17 mouse cellular contexts compared by ENCODE assay signal in the genomic region with DNA sequence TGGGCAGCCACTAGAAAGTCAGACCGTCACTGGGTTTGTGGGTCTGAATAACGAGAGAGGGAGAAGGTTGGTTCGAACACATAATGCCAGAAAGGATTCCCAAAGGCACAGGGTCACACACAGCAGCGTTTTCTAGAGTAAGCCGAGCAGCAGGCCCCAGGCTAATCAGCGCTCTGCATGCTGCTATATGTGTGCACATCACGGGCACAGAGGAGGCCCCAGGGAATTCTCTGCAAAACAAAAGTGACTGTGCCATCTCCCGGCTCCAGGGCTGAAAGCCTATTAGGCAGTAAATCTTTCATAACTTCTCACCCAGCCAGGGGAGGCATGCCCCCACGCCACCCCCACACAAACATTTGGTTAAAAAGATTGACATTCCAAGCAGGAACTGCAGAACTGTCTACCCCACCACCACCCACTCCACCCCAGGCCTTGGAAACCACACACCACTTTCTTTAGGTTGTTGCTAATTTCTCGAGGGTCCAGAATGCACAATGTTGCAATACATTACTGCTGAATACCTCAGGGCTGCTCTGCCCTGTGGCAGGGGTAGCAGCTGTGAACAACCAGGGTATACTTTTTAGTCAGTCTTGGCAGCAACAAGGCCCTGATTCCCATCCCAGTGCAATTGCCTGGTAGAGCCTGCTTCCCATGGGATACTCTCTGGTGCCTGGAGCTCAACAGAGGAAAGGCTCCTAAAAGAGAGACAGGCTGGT.
DNase-seq lines count a peak whose midpoint lies in the region; ATAC-seq and TF ChIP-seq lines count a peak whose summit lies in the region.
"Had no signal": no experiment of that assay in that cellular context is flagged by ENCODE, and none has a peak within 500 bp of the region (broad histone marks: within the 10 kb centered on the region; RNA-seq: fewer than 3 reads in every experiment).

No protein-coding gene starts in this region.

- TF ChIP-seq POLR2A in brain, embryonic 14.5 days (IDR thresholded peaks at IDR 0.05; ENCODE audit: borderline replicate concordance, extremely low read depth, insufficient read depth, insufficient read length, poor library complexity, severe bottlenecking): no peak

- no peaks in the 10 kb centered on the region for H3K27me3 ChIP-seq in forebrain, embryonic 13.5 days
- H3K27me3 ChIP-seq in forebrain, postnatal 0 days (ENCODE audit: insufficient read depth, low read length): no peaks in the 10 kb centered on the region
- H3K27me3 ChIP-seq in hindbrain, embryonic 12.5 days: 0 out of 2 replicates have a peak, but pooled peaks cover 3% of the 10 kb centered on the region
- H3K27me3 ChIP-seq in midbrain, embryonic 14.5 days (ENCODE audit: control insufficient read depth, insufficient read depth, low read length): no peaks in the 10 kb centered on the region
- H3K27me3 ChIP-seq: heart, embryonic 15.5 days had no signal

- peaks cover 16% of the 10 kb centered on the region for H3K4me1 ChIP-seq in forebrain, embryonic 13.5 days
- no peaks in the 10 kb centered on the region for H3K4me1 ChIP-seq in forebrain, postnatal 0 days (ENCODE audit: insufficient read depth)
- peaks cover 14% of the 10 kb centered on the region for H3K4me1 ChIP-seq in hindbrain, embryonic 12.5 days
- H3K4me1 ChIP-seq in midbrain, embryonic 14.5 days (ENCODE audit: control insufficient read depth, insufficient read depth, low read length): peaks cover 19% of the 10 kb centered on the region
- H3K4me1 ChIP-seq: heart, embryonic 15.5 days had no signal

- no peak for TF ChIP-seq CTCF in forebrain, postnatal 0 days (IDR thresholded peaks at IDR 0.05; ENCODE audit: low read depth)
- no peak for TF ChIP-seq CTCF in brain, embryonic 14.5 days (IDR thresholded peaks at IDR 0.05; ENCODE audit: borderline replicate concordance, extremely low read depth, insufficient read depth, insufficient read length)

- no peaks in the 10 kb centered on the region for H3K9me3 ChIP-seq in forebrain, embryonic 13.5 days (replicated peaks)
- no peaks in the 10 kb centered on the region for H3K9me3 ChIP-seq in forebrain, postnatal 0 days (ENCODE audit: low read length)
- no peaks in the 10 kb centered on the region for H3K9me3 ChIP-seq in hindbrain, embryonic 12.5 days (replicated peaks)
- H3K9me3 ChIP-seq in midbrain, embryonic 14.5 days (ENCODE audit: control insufficient read depth, low read length): no peaks in the 10 kb centered on the region
- H3K9me3 ChIP-seq: heart, embryonic 15.5 days had no signal

- no peaks in the 10 kb centered on the region for H3K36me3 ChIP-seq in forebrain, embryonic 13.5 days (ENCODE audit: poor library complexity, severe bottlenecking)
- H3K36me3 ChIP-seq in forebrain, postnatal 0 days (ENCODE audit: insufficient read depth): no peaks in the 10 kb centered on the region
- no peaks in the 10 kb centered on the region for H3K36me3 ChIP-seq in hindbrain, embryonic 12.5 days
- H3K36me3 ChIP-seq in midbrain, embryonic 14.5 days (ENCODE audit: control insufficient read depth, insufficient read depth, low read length): no peaks in the 10 kb centered on the region
- H3K36me3 ChIP-seq: heart, embryonic 15.5 days had no signal

- H3K4me2 ChIP-seq in forebrain, embryonic 13.5 days: no peak overlapping the region
- H3K4me2 ChIP-seq in forebrain, postnatal 0 days (ENCODE audit: low read depth): no peak overlapping the region
- no peak overlapping the region for H3K4me2 ChIP-seq in hindbrain, embryonic 12.5 days (replicated peaks)
- H3K4me2 ChIP-seq in midbrain, embryonic 14.5 days (ENCODE audit: low read length): no peak overlapping the region
- H3K4me2 ChIP-seq: heart, embryonic 15.5 days had no signal

- 23% methylated on average over 10 of the region's 10 CpGs for WGBS in forebrain, embryonic 13.5 days
- 28% methylated on average over 10 of the region's 10 CpGs for WGBS in forebrain, postnatal 0 days
- 28% methylated on average over 10 of the region's 10 CpGs for WGBS in hindbrain, embryonic 12.5 days
- WGBS in midbrain, embryonic 14.5 days: 9% methylated on average over 10 of the region's 10 CpGs

- H3K27ac ChIP-seq in forebrain, embryonic 13.5 days: no peak overlapping the region
- no peak overlapping the region for H3K27ac ChIP-seq in forebrain, postnatal 0 days (ENCODE audit: low read depth, low read length)
- H3K27ac ChIP-seq in hindbrain, embryonic 12.5 days: peak overlapping the region; percentile 53
- H3K27ac ChIP-seq in midbrain, embryonic 14.5 days (replicated peaks; ENCODE audit: low read depth, low read length): peak overlapping the region; percentile 76
- H3K27ac ChIP-seq: heart, embryonic 15.5 days; liver, embryonic 14.5 days had no signal

- 0 out of 2 replicates have a peak, but pooled peaks have one; percentile 55 for ATAC-seq in forebrain, embryonic 13.5 days
- ATAC-seq in forebrain, postnatal 0 days: no peak
- peak; percentile 87 for ATAC-seq in hindbrain, embryonic 12.5 days (ENCODE audit: low FRiP score)
- ATAC-seq in midbrain, embryonic 14.5 days (ENCODE audit: low FRiP score, low TSS enrichment): peak; percentile 69; the same call in 1 of the 2 replicates
- ATAC-seq: CD4-positive, CD25-positive, alpha-beta regulatory T cell, adult 4 months; intestine, postnatal 0 days had no signal

- no peak overlapping the region for H3K9ac ChIP-seq in forebrain, embryonic 13.5 days
- no peak overlapping the region for H3K9ac ChIP-seq in forebrain, postnatal 0 days
- no peak overlapping the region for H3K9ac ChIP-seq in hindbrain, embryonic 12.5 days
- H3K9ac ChIP-seq in midbrain, embryonic 14.5 days (replicated peaks; ENCODE audit: low read length): no peak overlapping the region
- H3K9ac ChIP-seq: heart, embryonic 15.5 days; liver, embryonic 14.5 days had no signal

- H3K4me3 ChIP-seq in forebrain, embryonic 13.5 days: no peak overlapping the region
- H3K4me3 ChIP-seq in forebrain, postnatal 0 days (ENCODE audit: low read depth, low read length): no peak overlapping the region
- H3K4me3 ChIP-seq in hindbrain, embryonic 12.5 days: no peak overlapping the region
- H3K4me3 ChIP-seq in midbrain, embryonic 14.5 days (replicated peaks; ENCODE audit: low read depth, low read length): no peak overlapping the region
- H3K4me3 ChIP-seq: heart, embryonic 15.5 days had no signal

- DNase-seq in forebrain, postnatal 0 days: no peak
- DNase-seq in brain, embryonic 14.5 days (ENCODE audit: low read depth): peak; percentile 82
- peak; percentile 85 for DNase-seq in midbrain, embryonic 14.5 days
- DNase-seq in urinary bladder, postnatal 4 days (ENCODE audit: low spot score in 2 of 2): no peak
- DNase-seq in left cerebral cortex, adult 9 months (ENCODE audit: low spot score in 2 of 2): no peak
- no peak for DNase-seq in B cell, adult 2 months
- DNase-seq: cerebellum, adult 18-20 months; gastrocnemius, postnatal 25 days; lung, postnatal 4 days; spleen, adult 18-20 months; thymus, adult 18-20 months had no signal

Comparison
In these comparisons a context has a peak if more than half of its experiments do, and no peak if none do; other contexts are left out.
1. H3K27ac ChIP-seq: peak in hindbrain, embryonic 12.5 days (single experiment) and midbrain, embryonic 14.5 days (single experiment); none in forebrain, embryonic 13.5 days (single experiment) and forebrain, postnatal 0 days (single experiment).
2. DNase-seq: peak in brain, embryonic 14.5 days (single experiment) and midbrain, embryonic 14.5 days (single experiment); none in forebrain, postnatal 0 days (single experiment), urinary bladder, postnatal 4 days (0 of 2), left cerebral cortex, adult 9 months (0 of 2) and B cell, adult 2 months (0 of 2).